In the genomic region with DNA sequence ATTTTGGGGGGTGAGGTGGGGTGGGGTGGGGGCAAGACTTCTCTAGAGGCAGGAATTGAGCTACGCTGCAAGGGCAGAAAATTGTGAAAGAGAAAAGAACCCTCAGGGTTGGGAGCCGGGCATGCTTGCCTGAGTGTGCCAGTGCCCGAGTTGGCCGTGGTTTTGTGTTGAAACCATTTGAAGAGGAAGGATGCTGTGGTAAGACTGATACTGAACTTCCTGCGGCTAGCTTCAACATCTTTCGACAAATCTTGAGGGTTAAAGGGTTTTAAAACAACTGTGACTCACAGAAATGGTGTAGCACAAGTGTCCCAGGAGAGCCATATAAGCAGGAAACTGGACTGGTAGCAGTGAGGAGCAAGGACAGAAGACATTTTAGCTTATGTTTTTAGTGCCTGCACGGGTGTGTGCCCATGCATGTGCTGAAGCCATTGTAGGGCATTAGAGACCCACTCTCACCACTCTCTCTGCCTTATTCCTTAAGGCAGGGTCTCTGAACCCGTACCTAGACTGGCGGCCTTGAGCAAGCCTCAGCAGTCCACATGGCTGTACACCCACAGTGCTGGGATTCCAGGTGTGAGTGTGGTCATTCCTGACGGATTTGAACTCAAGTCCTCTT, we compare ENCODE assay signal across 12 mouse cellular contexts. TPM values are rescaled to one million over a fixed set of nuclear protein-coding genes. Genes with fewer than 3 reads are reported as not detected.
A peak's percentile ranks its signal among the peaks of the same experiment; 100 is the strongest.
DNase-seq lines count a peak whose midpoint lies in the region; ATAC-seq lines count a peak whose summit lies in the region.
"Had no signal": no experiment of that assay in that cellular context is flagged by ENCODE, and none has a peak within 500 bp of the region (broad histone marks: within the 10 kb centered on the region; RNA-seq: fewer than 3 reads in every experiment).

No protein-coding gene starts in this region.

- H3K4me3 ChIP-seq in megakaryocyte, embryonic 14.5 days (replicated peaks) = peak overlapping the region; percentile 94
- no peak overlapping the region for H3K4me3 ChIP-seq in forebrain, embryonic 11.5 days (ENCODE audit: low read depth, low read length)

- no peak overlapping the region for H3K9ac ChIP-seq in forebrain, embryonic 11.5 days (ENCODE audit: low read length)

- H3K9me3 ChIP-seq in megakaryocyte, embryonic 14.5 days = peaks cover 7% of the 10 kb centered on the region
- H3K9me3 ChIP-seq in forebrain, embryonic 11.5 days (ENCODE audit: control insufficient read depth, low read length) = no peaks in the 10 kb centered on the region
- H3K9me3 ChIP-seq: embryonic facial prominence, embryonic 12.5 days; limb, embryonic 12.5 days had no signal

- H3K36me3 ChIP-seq in megakaryocyte, embryonic 14.5 days (replicated peaks; ENCODE audit: low read length) = peaks cover 50% of the 10 kb centered on the region
- H3K36me3 ChIP-seq in forebrain, embryonic 11.5 days (ENCODE audit: control insufficient read depth, insufficient read depth, low read length) = peaks cover 4% of the 10 kb centered on the region; the same call in 1 of the 2 replicates

- 89% methylated on average over 10 of the region's 10 CpGs for WGBS in forebrain, embryonic 11.5 days

- H3K27me3 ChIP-seq in megakaryocyte, embryonic 14.5 days (replicated peaks) = no peaks in the 10 kb centered on the region
- H3K27me3 ChIP-seq in forebrain, embryonic 11.5 days (ENCODE audit: control insufficient read depth, insufficient read depth, low read length) = no peaks in the 10 kb centered on the region
- H3K27me3 ChIP-seq: embryonic facial prominence, embryonic 12.5 days; limb, embryonic 12.5 days had no signal

- DNase-seq in layer of hippocampus, adult 11-12 months (ENCODE audit: low spot score) = peak; percentile 54
- no peak for DNase-seq in layer of hippocampus, adult 18-20 months (ENCODE audit: low spot score in 2 of 2)
- DNase-seq in A20 (ENCODE audit: low read depth, low spot score) = peak; percentile 35
- peak; percentile 60 for DNase-seq in c-Kit-positive CD71-negative TER-119-negative erythroid progenitor cells, embryonic 14.5 days (ENCODE audit: low read depth)
- DNase-seq in kidney, postnatal 10 days = no peak
- no peak for DNase-seq in gastrocnemius, adult 8-10 months (ENCODE audit: low spot score in 2 of 2)
- no peak for DNase-seq in forebrain, embryonic 11.5 days (ENCODE audit: low spot score)
- DNase-seq: gastrocnemius, postnatal 36 days; kidney, adult 9 months had no signal

- H3K4me2 ChIP-seq in forebrain, embryonic 11.5 days (ENCODE audit: low read depth, low read length, severe bottlenecking) = no peak overlapping the region

- ATAC-seq in forebrain, embryonic 11.5 days (replicated peaks; ENCODE audit: low FRiP score) = no peak

- H3K27ac ChIP-seq in forebrain, embryonic 11.5 days (ENCODE audit: low read depth, low read length) = no peak overlapping the region
- H3K27ac ChIP-seq: embryonic facial prominence, embryonic 12.5 days had no signal

- H3K4me1 ChIP-seq in megakaryocyte, embryonic 14.5 days = peaks cover 74% of the 10 kb centered on the region
- H3K4me1 ChIP-seq in forebrain, embryonic 11.5 days (replicated peaks; ENCODE audit: control insufficient read depth, insufficient read depth, low read length) = peaks cover 3% of the 10 kb centered on the region

RNA-seq across cellular contexts. Expression of a gene that starts 1.8 kb away (rescaled TPM):
- total RNA-seq in layer of hippocampus, adult 18-20 months (2021) = 10 to 100 TPM; 54.4 to 55.9 TPM
- 61.6 and 131 TPM in 2 replicates for polyA plus RNA-seq in megakaryocyte, embryonic 14.5 days (2012; ENCODE audit: insufficient read depth, low replicate concordance)
- 10 to 100 TPM; 51.1 to 57.2 (median 53.1) TPM for total RNA-seq in gastrocnemius, adult 8-10 months (2022)
- 38.6 and 39.9 TPM in 2 replicates for polyA plus RNA-seq in forebrain, embryonic 11.5 days (2014; fragmentation: Nextera tagmentation; extraction: Ambion mirVana)

RNA-seq across cellular contexts. Expression of a gene that starts 6.8 kb away (rescaled TPM):
- 10 to 100 TPM; 72.5 to 73.6 TPM for total RNA-seq in layer of hippocampus, adult 18-20 months (2021)
- polyA plus RNA-seq in megakaryocyte, embryonic 14.5 days (2012; ENCODE audit: insufficient read depth, low replicate concordance) = 49.9 and 62.5 TPM in 2 replicates
- 1 to 10 TPM; 1.4 to 3.0 (median 2.3) TPM for total RNA-seq in gastrocnemius, adult 8-10 months (2022)
- 9.3 and 11.8 TPM in 2 replicates for polyA plus RNA-seq in forebrain, embryonic 11.5 days (2014; fragmentation: Nextera tagmentation; extraction: Ambion mirVana)

RNA-seq across cellular contexts. Expression of a gene that starts 15.6 kb away (rescaled TPM):
- total RNA-seq in layer of hippocampus, adult 18-20 months (2021) = 1 to 10 TPM; 3.6 to 4.1 TPM
- not detected in 2 replicates for polyA plus RNA-seq in megakaryocyte, embryonic 14.5 days (2012; ENCODE audit: insufficient read depth, low replicate concordance)
- under 1 TPM in 1 of 4 experiments, not detected in 3; 0.16 TPM for total RNA-seq in gastrocnemius, adult 8-10 months (2022)
- 1.7 and 4.6 TPM in 2 replicates for polyA plus RNA-seq in forebrain, embryonic 11.5 days (2014; fragmentation: Nextera tagmentation; extraction: Ambion mirVana)

RNA-seq across cellular contexts. Expression of a gene that starts 22.7 kb away (rescaled TPM):
- total RNA-seq in layer of hippocampus, adult 18-20 months (2021) = not detected
- not detected in 2 replicates for polyA plus RNA-seq in megakaryocyte, embryonic 14.5 days (2012; ENCODE audit: insufficient read depth, low replicate concordance)
- total RNA-seq in gastrocnemius, adult 8-10 months (2022) = not detected
- 0.05 and 0.08 TPM in 2 replicates for polyA plus RNA-seq in forebrain, embryonic 11.5 days (2014; fragmentation: Nextera tagmentation; extraction: Ambion mirVana)
- total RNA-seq: gastrocnemius, postnatal 36 days had no signal

RNA-seq across cellular contexts. Expression of a gene that starts 22.7 kb away (rescaled TPM):
- 1 to 10 TPM; 1.2 to 1.5 TPM for total RNA-seq in layer of hippocampus, adult 18-20 months (2021)
- polyA plus RNA-seq in megakaryocyte, embryonic 14.5 days (2012; ENCODE audit: insufficient read depth, low replicate concordance) = 2.6 and 3.1 TPM in 2 replicates
- total RNA-seq in gastrocnemius, adult 8-10 months (2022) = under 1 TPM in 2 of 4 experiments, not detected in 2; 0.10 to 0.22 TPM
- polyA plus RNA-seq in forebrain, embryonic 11.5 days (2014; fragmentation: Nextera tagmentation; extraction: Ambion mirVana) = 14.7 and 17.6 TPM in 2 replicates
- total RNA-seq: gastrocnemius, postnatal 36 days had no signal

Comparison
In these comparisons a context has a peak if more than half of its experiments do, and no peak if none do; other contexts are left out.
1. DNase-seq: peak in layer of hippocampus, adult 11-12 months (single experiment), A20 (single experiment) and c-Kit-positive CD71-negative TER-119-negative erythroid progenitor cells, embryonic 14.5 days (single experiment); none in layer of hippocampus, adult 18-20 months (0 of 2), kidney, postnatal 10 days (single experiment), gastrocnemius, adult 8-10 months (0 of 2) and forebrain, embryonic 11.5 days (single experiment).
2. RNA of a gene that starts 6.8 kb away (total RNA-seq): 72.5 to 73.6 TPM in layer of hippocampus, adult 18-20 months; 1.4 to 3.0 TPM in gastrocnemius, adult 8-10 months; every median in the first group is over 10 times any median in the second.